Mouse (Mus musculus) heart, adult 2 months (tissue): ENCODE results near the gene Tex10. TPM values are rescaled to one million over a fixed set of nuclear protein-coding genes. Genes with fewer than 3 reads are reported as not detected.

Experiments
- DNase-seq, 2 experiments: peaks; one replicate each; pipeline ENCODE4 v3.0.0; 2021
- H3K27ac ChIP-seq: fragments of 200-600 bp; 2 replicates; pipeline ENCODE4 v1.8.1; 2022
- H3K27me3 ChIP-seq: fragments of 200-500 bp; 2 replicates; pipeline ENCODE4 v1.6.1; 2012; ENCODE audit warnings: mild to moderate bottlenecking, low read length, inconsistent platforms, mixed read lengths; ENCODE audit not compliant: control insufficient read depth, insufficient read depth
- H3K36me3 ChIP-seq: fragments of 200-500 bp; 2 replicates; pipeline ENCODE4 v1.6.1; 2012; ENCODE audit warnings: low read length, inconsistent platforms; ENCODE audit not compliant: control insufficient read depth, insufficient read depth
- H3K4me1 ChIP-seq: fragments of 200-500 bp; 2 replicates; pipeline ENCODE4 v1.6.1; 2011; ENCODE audit warnings: low read length; ENCODE audit not compliant: control insufficient read depth, insufficient read depth
- H3K4me3 ChIP-seq: fragments of 200-600 bp; 2 replicates; pipeline ENCODE4 v1.8.1; 2022
- H3K79me2 ChIP-seq: fragments of 200-500 bp; replicated peaks from 2 replicates; pipeline ENCODE4 v1.6.1; 2012; ENCODE audit warnings: mild to moderate bottlenecking, inconsistent platforms, low read length, moderate library complexity, mixed read lengths; ENCODE audit not compliant: control insufficient read depth, insufficient read depth
- H3K9ac ChIP-seq: fragments of 200-500 bp; 2 replicates; pipeline ENCODE4 v1.6.1; 2012; ENCODE audit warnings: low read depth, mild to moderate bottlenecking, control low read depth, inconsistent platforms, low read length, mixed read lengths
- CTCF ChIP-seq: fragments of 200-600 bp; IDR thresholded peaks from 2 replicates; pipeline ENCODE4 v1.8.1; 2022; ENCODE audit warnings: antibody characterized with exemption, mild to moderate bottlenecking, moderate library complexity
- EP300 ChIP-seq: fragments of 200-500 bp; IDR thresholded peaks from 2 replicates; pipeline ENCODE4 v1.6.1; 2011; ENCODE audit warnings: low read depth, low read length, control low read depth; ENCODE audit not compliant: insufficient read depth
- POLR2A ChIP-seq: fragments of 200-500 bp; IDR thresholded peaks from 2 replicates; pipeline ENCODE4 v1.6.1; 2011; ENCODE audit warnings: mild to moderate bottlenecking, low read depth, low read length, control low read depth; ENCODE audit not compliant: insufficient read depth
- WGBS: fragments of 180-500 bp; shearing (Covaris S2); methylation state at CpG from one replicate; pipeline ENCODE4 v1.1.7; 2018; 5-methylcytosine and 5-hydroxymethylcytosine counted together
- intact Hi-C: fragments of 180-260 bp; cut with DNase I; formaldehyde crosslinking; loops from one replicate; pipeline ENCODE4 v1.15.1; 2025
- polyA plus RNA-seq: library from polyadenylated mRNA; depleted of rRNA; stranded (reverse); fragments of >200 nt; gene quantifications from 2 replicates; pipeline ENCODE4 v1.2.3, GENCODE M21; 2012
- total RNA-seq, 2 experiments: library from RNA; stranded (reverse); gene quantifications; 2 replicates each; pipeline ENCODE4 v1.2.3; 2021

Gene Tex10
- total and polyA plus RNA-seq, 3 experiments = 7.9 to 9.0 (median 8.0) TPM

DNA sequence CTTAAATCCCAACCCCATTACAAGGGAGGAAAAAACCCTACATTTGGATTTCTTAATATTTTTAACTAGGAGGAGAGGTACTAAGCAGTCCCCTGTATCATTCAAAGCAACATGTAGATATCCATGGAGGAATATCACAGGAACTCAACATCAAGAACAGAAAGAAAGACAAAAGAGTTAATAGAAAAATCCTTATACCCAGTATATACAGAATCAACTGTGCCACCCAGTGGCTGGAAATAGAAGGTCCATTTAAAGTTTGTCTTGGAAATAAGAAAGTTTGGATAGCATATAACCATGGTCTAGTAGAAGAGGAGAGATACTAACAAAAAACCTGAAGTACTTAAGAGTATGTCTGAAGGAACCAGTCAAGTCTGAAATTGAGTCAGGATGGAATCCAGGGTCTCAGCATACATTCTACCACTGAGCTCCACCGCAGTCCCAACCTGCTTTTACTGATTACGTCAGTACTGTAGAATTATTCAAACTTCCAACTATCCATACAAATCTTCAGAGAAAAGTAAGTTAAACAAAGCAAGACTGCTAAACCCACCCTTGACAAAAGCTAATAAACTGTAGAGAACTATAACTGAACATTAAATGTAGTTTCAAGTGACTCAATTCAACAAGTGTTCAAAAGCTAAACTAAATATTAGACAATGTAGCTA lies 19.0 kb downstream of the Tex10 start:
- Histone ChIP-seq H3K79me2 (no peaks in the 10 kb centered on the region), H3K27ac (no peak overlapping the region), H3K36me3 (peaks cover 4% of the 10 kb centered on the region), H3K9ac (no peak overlapping the region), H3K4me1 (no peaks in the 10 kb centered on the region; the same call in 1 of the 2 replicates), H3K27me3 (no peaks in the 10 kb centered on the region), H3K4me3 (no peak overlapping the region)
- WGBS = 100% methylated on average over 2 of the region's 2 CpGs
- no peak for DNase-seq
- TF ChIP-seq CTCF (peak; percentile 61), POLR2A (no peak)
- intact Hi-C loops = no loop called here

DNA sequence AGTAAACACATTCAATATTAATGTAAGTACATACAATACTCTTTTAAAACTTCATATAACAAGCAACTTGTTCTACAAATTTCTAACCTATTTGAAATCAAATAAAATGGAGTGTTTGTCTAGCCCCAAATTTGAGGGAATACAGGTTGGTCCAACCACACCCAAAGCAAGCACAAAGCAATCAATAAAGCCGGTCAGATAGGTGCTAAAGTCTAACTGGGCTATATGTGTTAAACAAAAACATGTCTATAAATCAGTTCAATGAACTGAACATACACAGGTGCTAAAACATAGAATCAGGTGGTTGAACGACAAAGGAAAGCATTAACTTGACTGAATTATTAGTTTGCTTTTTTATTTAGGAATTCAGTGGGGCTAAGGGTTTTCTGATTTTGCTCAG lies 45.2 kb downstream of the Tex10 start:
- no peak overlapping the region for H3K27ac ChIP-seq
- intact Hi-C loops = no loop called here
- no peak for DNase-seq
- WGBS = 95% methylated on average over 2 of the region's 2 CpGs
- no peak overlapping the region for H3K9ac ChIP-seq
- H3K36me3 ChIP-seq = no peaks in the 10 kb centered on the region
- TF ChIP-seq CTCF (no peak), POLR2A (no peak), EP300 (no peak)
- no peaks in the 10 kb centered on the region; the same call in 1 of the 2 replicates for H3K4me1 ChIP-seq
- H3K27me3 ChIP-seq = no peaks in the 10 kb centered on the region
- H3K4me3 ChIP-seq = no peak overlapping the region
- no peaks in the 10 kb centered on the region for H3K79me2 ChIP-seq

DNA sequence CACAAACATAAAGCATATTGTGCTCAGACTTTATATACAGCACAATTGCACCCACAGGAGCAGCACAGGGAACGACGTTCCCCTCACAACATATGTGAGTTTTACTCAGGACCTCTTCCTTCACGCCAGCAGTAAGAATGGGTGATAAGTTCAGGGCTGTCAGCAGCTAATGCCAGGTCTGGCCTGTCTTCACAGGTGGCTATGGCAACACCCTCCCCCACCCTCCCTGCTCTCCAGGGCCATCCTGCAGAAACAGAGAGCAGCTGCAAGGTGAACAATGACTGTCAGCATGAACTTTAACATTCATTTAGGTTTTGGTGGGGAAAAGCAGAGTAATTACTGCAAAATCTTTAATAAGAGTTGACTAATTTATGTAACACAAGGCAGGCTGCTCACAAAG lies 45.8 kb downstream of the Tex10 start:
- 61% methylated on average over 3 of the region's 3 CpGs for WGBS
- no peak overlapping the region for H3K9ac ChIP-seq
- no peak overlapping the region for H3K27ac ChIP-seq
- intact Hi-C loops = no loop called here
- TF ChIP-seq EP300 = no peak
- no peak for TF ChIP-seq CTCF
- no peak for TF ChIP-seq POLR2A
- no peaks in the 10 kb centered on the region for H3K27me3 ChIP-seq
- H3K79me2 ChIP-seq = no peaks in the 10 kb centered on the region
- H3K4me1 ChIP-seq = no peaks in the 10 kb centered on the region; the same call in 1 of the 2 replicates
- no peaks in the 10 kb centered on the region for H3K36me3 ChIP-seq
- no peak overlapping the region for H3K4me3 ChIP-seq
- DNase-seq = no peak

DNA sequence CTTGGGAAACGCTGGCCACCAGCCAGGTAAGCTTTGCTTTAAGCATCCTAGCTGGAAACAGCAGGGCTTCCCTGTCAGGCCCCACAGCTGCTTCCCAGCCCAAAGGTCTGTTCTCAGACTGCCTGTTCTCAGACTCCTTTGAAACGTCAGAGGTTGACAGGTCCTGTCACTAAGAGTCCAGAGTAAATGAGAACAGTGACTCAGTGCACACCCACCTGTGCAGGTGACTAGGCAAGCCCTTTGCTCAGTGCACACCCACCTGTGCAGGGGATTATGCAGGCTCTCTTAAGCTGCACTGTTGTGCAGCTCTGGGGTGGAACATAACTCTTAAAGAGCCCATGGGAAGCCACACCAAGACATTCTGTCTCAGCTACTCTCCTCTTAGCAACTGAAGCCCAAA lies 49.5 kb downstream of the Tex10 start:
- Histone ChIP-seq H3K79me2 (no peaks in the 10 kb centered on the region), H3K9ac (no peak overlapping the region), H3K36me3 (no peaks in the 10 kb centered on the region), H3K27me3 (no peaks in the 10 kb centered on the region), H3K4me3 (no peak overlapping the region), H3K4me1 (no peaks in the 10 kb centered on the region; the same call in 1 of the 2 replicates), H3K27ac (no peak overlapping the region)
- intact Hi-C loops = no loop called here
- 41% methylated on average over 2 of the region's 2 CpGs for WGBS
- no peak for DNase-seq
- TF ChIP-seq CTCF = no peak
- TF ChIP-seq EP300 = no peak
- TF ChIP-seq POLR2A = no peak

DNA sequence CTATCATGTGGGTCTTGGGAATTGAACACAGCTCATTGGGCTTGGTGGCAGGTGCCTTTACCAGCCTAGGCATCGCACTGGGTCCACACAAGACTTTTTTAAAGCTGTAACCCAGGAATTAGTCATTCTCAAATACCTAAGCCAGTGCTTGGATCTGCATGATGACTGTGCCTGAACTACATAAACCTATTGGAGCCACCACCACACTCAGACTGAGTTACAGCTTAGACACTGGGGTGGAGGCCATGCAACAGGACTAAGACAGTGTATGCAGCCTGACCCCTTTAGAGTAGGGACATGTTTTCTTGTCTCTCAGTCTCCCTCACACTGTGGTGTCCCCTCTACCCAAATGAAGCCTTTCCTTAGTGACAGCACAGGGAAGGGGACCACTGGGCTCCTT lies 50.6 kb downstream of the Tex10 start:
- intact Hi-C loops = no loop called here
- Histone ChIP-seq H3K27me3 (no peaks in the 10 kb centered on the region), H3K27ac (no peak overlapping the region), H3K36me3 (no peaks in the 10 kb centered on the region), H3K79me2 (no peaks in the 10 kb centered on the region), H3K9ac (no peak overlapping the region), H3K4me1 (no peaks in the 10 kb centered on the region; the same call in 1 of the 2 replicates), H3K4me3 (no peak overlapping the region)
- DNase-seq = no peak
- 96% methylated on average over 1 of the region's 1 CpGs for WGBS
- TF ChIP-seq EP300 = no peak
- no peak for TF ChIP-seq CTCF
- TF ChIP-seq POLR2A = no peak

DNA sequence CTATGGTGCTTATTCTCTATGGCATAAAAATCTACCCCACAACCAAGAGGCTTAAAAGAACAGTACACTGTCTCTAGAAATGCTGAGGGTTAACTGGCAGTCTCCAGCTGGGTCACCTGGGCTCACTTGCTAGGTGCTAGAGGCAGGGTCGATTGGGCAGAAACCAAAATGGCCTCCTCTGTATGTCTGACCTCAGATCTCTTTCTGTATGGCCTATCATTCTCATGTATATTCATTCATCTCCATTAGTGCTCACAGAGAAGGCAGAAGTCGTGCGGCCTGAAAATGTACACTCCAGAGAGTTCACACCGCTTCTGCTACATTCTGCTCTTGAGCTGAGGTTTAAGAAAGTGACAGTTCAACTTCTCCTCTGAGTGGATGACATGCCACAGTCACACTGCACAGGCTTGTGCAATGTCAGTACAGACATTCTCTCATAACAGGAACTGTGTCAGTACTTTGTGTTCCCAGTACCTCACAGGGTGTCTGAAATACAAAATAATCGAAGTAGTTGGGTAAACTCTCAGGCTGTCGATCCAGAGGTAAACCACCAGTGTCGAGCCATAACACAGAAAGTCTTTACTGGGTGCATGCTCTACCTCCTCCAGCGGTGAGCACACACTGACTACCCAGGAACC lies 54.3 kb downstream of the Tex10 start:
- Histone ChIP-seq H3K79me2 (no peaks in the 10 kb centered on the region), H3K36me3 (no peaks in the 10 kb centered on the region), H3K27ac (no peak overlapping the region), H3K4me3 (no peak overlapping the region), H3K9ac (no peak overlapping the region), H3K4me1 (no peaks in the 10 kb centered on the region), H3K27me3 (no peaks in the 10 kb centered on the region)
- 86% methylated on average over 8 of the region's 8 CpGs for WGBS
- intact Hi-C loops = no loop called here
- DNase-seq = no peak
- TF ChIP-seq EP300 (no peak), CTCF (no peak)
